Mouse (Mus musculus) heart, adult 11 months (tissue): ENCODE data around the gene Spats2.
"Not testable (repeated sequence)": the region's sequence is repeated elsewhere in the genome, so short reads cannot be mapped to it uniquely, and the experiment has no call there.

Source experiments
- DNase-seq: peaks from one replicate; pipeline ENCODE4 v3.0.0; 2022

Spats2 gene

GRCm38 (mm10) chr15:99226090-99226489 is 100.4 kb downstream of the Spats2 start:
- no peak for DNase-seq

- no peak for DNase-seq
These were observed 106.3 kb downstream of the Spats2 start for GRCm38 (mm10) chr15:99231998-99232397.

- DNase-seq = no peak
These were observed 108.0 kb downstream of the Spats2 start for GRCm38 (mm10) chr15:99233719-99234118.

- DNase-seq = no peak
These were observed 108.8 kb downstream of the Spats2 start for GRCm38 (mm10) chr15:99234326-99235010.

GRCm38 (mm10) chr15:99238006-99238405 is 112.3 kb downstream of the Spats2 start:
- DNase-seq = no peak

GRCm38 (mm10) chr15:99240129-99240528 is 114.4 kb downstream of the Spats2 start:
- no peak for DNase-seq

GRCm38 (mm10) chr15:99241249-99241648 is 115.5 kb downstream of the Spats2 start:
- no peak for DNase-seq

GRCm38 (mm10) chr15:99242045-99242444 is 116.3 kb downstream of the Spats2 start:
- peak; percentile 90 for DNase-seq

- peak; percentile 90 for DNase-seq
These were observed 121.0 kb downstream of the Spats2 start for GRCm38 (mm10) chr15:99246736-99247135.

- peak; percentile 97 for DNase-seq
These were observed 123.3 kb downstream of the Spats2 start for GRCm38 (mm10) chr15:99248972-99249371.

- peak; percentile 91 for DNase-seq
These were observed 124.2 kb downstream of the Spats2 start for GRCm38 (mm10) chr15:99249938-99250337.

GRCm38 (mm10) chr15:99251111-99251510 is 125.4 kb downstream of the Spats2 start:
- DNase-seq = peak; percentile 95

- DNase-seq = peak; percentile 100
These were observed 126.1 kb downstream of the Spats2 start, which contains the start of gene Mcrs1 for GRCm38 (mm10) chr15:99251626-99252380. Gene Mcrs1 (minus strand): TSS chr15:99251961.

- no peak for DNase-seq
These were observed 126.9 kb downstream of the Spats2 start for GRCm38 (mm10) chr15:99252381-99253174.

- not testable (repeated sequence) for DNase-seq
These were observed 127.4 kb downstream of the Spats2 start for GRCm38 (mm10) chr15:99253175-99253479.

- no peak for DNase-seq
These were observed 128.1 kb downstream of the Spats2 start for GRCm38 (mm10) chr15:99253772-99254171.

- peak; percentile 94 for DNase-seq
These were observed 128.8 kb downstream of the Spats2 start for GRCm38 (mm10) chr15:99254477-99255005.

GRCm38 (mm10) chr15:99255241-99255749 is 129.6 kb downstream of the Spats2 start:
- no peak for DNase-seq

GRCm38 (mm10) chr15:99259167-99259729 is 133.5 kb downstream of the Spats2 start:
- peak; percentile 96 for DNase-seq

GRCm38 (mm10) chr15:99259730-99260252 is 134.1 kb downstream of the Spats2 start:
- DNase-seq = peak; percentile 96

- DNase-seq = no peak
These were observed 137.0 kb downstream of the Spats2 start for GRCm38 (mm10) chr15:99262702-99263101.
